Mouse (Mus musculus) midbrain, embryonic 12.5 days (tissue): ENCODE results near the gene Pkd1l1. TPM values are rescaled to one million over a fixed set of nuclear protein-coding genes. Genes with fewer than 3 reads are reported as not detected.

Experiments used
- ATAC-seq: fragments of 200-750 bp; cut with Nextera tagmentation; 2 replicates; pipeline ENCODE4 v1.8.0; 2017; ENCODE audit warnings: low read depth, moderate TSS enrichment, moderate library complexity; ENCODE audit not compliant: low FRiP score
- H3K27ac ChIP-seq: fragments of 300-500 bp; sonication (generic); replicated peaks from 2 replicates; pipeline ENCODE4 v1.5.1; 2016; ENCODE audit warnings: mild to moderate bottlenecking
- H3K27me3 ChIP-seq: fragments of 300-500 bp; sonication (generic); 2 replicates; pipeline ENCODE4 v1.6.1; 2016; ENCODE audit warnings: mild to moderate bottlenecking
- H3K36me3 ChIP-seq: fragments of 300-500 bp; sonication (generic); 2 replicates; pipeline ENCODE4 v1.6.1; 2016
- H3K4me1 ChIP-seq: fragments of 300-500 bp; sonication (generic); 2 replicates; pipeline ENCODE4 v1.6.1; 2016
- H3K4me2 ChIP-seq: fragments of 300-500 bp; sonication (generic); replicated peaks from 2 replicates; pipeline ENCODE4 v1.6.1; 2016; ENCODE audit warnings: mild to moderate bottlenecking, moderate library complexity
- H3K4me3 ChIP-seq: fragments of 300-500 bp; sonication (generic); 2 replicates; pipeline ENCODE4 v1.5.1; 2016; ENCODE audit warnings: mild to moderate bottlenecking
- H3K9ac ChIP-seq: fragments of 300-500 bp; sonication (generic); replicated peaks from 2 replicates; pipeline ENCODE4 v1.6.1; 2016; ENCODE audit warnings: mild to moderate bottlenecking, moderate library complexity
- H3K9me3 ChIP-seq: fragments of 300-500 bp; sonication (generic); 2 replicates; pipeline ENCODE4 v1.6.1; 2016; ENCODE audit warnings: mild to moderate bottlenecking
- WGBS: fragments of 180-500 bp; shearing (Covaris S2); methylation state at CpG from one replicate; pipeline ENCODE4 v1.1.7; 2016; 5-methylcytosine and 5-hydroxymethylcytosine counted together
- polyA plus RNA-seq: library from polyadenylated mRNA; unstranded; fragments of >200 nt; fragmentation: Nextera tagmentation; extraction: Ambion mirVana; gene quantifications from 2 replicates; pipeline ENCODE4 v1.2.1, GENCODE M21; 2016

Gene Pkd1l1
- polyA plus RNA-seq, 1 experiment from 2014 or later: 0.04 TPM

DNA sequence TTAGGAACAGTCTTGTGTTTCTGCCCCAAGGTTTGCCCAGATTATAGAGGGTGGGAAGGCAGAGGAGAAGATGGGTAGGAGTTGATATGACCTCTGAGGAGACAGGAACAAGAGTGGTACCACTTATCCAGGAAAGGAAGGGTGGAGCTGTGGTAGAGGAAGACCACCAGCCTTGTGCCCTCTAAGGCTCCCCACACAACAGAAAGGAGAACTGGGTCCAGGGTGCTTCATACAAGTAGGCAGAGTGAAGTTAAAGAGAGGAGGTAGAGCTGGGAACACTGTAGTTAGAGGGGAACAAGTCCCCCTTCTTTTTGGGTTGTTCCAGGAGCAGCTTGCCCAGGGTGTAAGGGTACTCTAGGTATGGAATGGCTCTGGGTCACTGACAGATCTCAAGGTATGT, 125.0 kb downstream of the Pkd1l1 start:
- no peak for ATAC-seq
- Histone ChIP-seq H3K36me3 (no peaks in the 10 kb centered on the region), H3K27me3 (no peaks in the 10 kb centered on the region), H3K27ac (no peak overlapping the region), H3K9ac (no peak overlapping the region), H3K9me3 (no peaks in the 10 kb centered on the region), H3K4me2 (no peak overlapping the region), H3K4me1 (no peaks in the 10 kb centered on the region), H3K4me3 (no peak overlapping the region)

DNA sequence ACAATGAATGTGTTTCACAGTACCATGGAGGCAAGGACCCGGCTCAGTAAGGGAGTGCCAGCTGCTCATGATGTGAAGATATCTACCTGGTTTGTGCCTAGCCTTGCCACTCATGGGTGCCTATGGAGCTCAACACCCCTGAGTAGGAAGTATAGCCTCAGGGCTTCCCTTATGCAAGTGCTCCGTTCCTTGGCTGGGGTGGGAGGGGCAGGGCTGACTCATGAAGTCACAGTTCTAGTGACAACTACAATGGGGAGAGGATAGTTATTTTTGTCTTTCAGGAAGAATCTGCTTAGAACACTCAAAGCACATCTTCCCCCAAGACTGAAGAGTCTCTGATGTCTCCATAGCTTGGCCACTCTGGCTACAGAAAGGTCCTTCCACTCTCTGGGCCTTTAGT, 125.4 kb downstream of the Pkd1l1 start:
- no peak overlapping the region for H3K9ac ChIP-seq
- H3K4me2 ChIP-seq: no peak overlapping the region
- no peaks in the 10 kb centered on the region for H3K27me3 ChIP-seq
- H3K4me3 ChIP-seq: no peak overlapping the region
- H3K27ac ChIP-seq: no peak overlapping the region
- no peak for ATAC-seq
- 87% methylated on average over 2 of the region's 2 CpGs for WGBS
- H3K36me3 ChIP-seq: no peaks in the 10 kb centered on the region
- no peaks in the 10 kb centered on the region for H3K4me1 ChIP-seq
- H3K9me3 ChIP-seq: no peaks in the 10 kb centered on the region

DNA sequence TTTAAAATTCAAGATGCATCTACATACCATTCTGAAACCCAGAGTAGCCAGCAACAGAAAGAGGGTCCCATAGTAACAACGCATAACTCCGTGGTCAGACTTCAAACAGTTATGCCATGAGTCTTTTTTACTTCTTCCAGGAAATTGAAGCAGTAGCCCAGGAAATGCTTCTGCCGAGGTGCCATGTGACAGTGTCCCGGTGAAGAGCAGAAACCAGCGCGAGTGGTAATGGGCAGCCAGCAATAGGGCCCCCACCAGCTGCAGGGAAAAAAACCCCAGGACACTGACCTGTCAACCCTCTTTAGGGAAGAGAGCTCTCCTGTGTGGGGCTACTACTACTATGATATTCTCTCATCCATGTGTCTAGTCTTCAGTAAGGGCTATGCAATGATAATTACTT, 136.9 kb downstream of the Pkd1l1 start:
- H3K27ac ChIP-seq: no peak overlapping the region
- 96% methylated on average over 6 of the region's 6 CpGs for WGBS
- H3K36me3 ChIP-seq: no peaks in the 10 kb centered on the region
- no peaks in the 10 kb centered on the region for H3K9me3 ChIP-seq
- H3K4me2 ChIP-seq: no peak overlapping the region
- ATAC-seq: no peak
- no peak overlapping the region for H3K4me3 ChIP-seq
- H3K9ac ChIP-seq: no peak overlapping the region
- H3K4me1 ChIP-seq: no peaks in the 10 kb centered on the region
- no peaks in the 10 kb centered on the region for H3K27me3 ChIP-seq

DNA sequence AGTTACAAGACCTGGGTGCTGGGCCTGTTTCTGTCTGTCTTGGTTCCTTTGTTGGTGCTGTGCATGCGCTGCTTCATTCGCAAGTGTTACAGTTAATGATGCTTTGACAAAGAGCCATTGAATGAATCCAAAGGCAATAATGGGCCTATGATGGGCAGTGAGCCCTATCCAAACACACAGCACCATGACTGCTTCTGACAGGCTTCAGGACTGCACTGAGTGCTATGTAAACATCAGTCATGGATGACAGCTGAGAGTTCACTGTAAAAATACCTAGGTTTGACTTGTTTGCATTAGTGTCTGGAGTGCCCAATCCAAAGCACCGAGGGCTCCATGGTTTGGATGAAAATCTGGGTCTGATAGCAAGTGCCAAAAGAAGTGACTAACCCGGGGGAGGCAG, 138.9 kb downstream of the Pkd1l1 start:
- no peaks in the 10 kb centered on the region for H3K27me3 ChIP-seq
- ATAC-seq: no peak
- WGBS: 88% methylated on average over 4 of the region's 4 CpGs

DNA sequence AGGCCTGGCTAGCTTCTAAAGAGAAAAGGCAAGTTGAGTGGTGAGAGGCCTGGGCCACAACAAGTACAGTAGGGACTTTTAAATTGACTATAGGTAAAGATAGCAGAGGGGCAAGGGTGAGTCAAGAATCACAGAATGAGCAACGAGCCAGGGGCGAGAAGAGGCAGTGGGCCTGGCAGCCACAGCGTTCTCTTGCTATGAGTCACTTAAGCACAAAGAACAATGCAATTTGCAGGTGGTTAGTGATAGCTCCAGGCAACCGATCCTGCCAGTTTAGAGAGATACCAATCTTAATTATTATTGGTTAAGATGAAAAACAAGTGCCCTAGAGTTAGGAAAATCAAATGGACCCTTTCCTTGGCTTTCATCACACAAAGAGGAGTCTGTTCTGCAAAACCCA, 142.5 kb downstream of the Pkd1l1 start:
- Histone ChIP-seq H3K27me3 (no peaks in the 10 kb centered on the region), H3K4me3 (no peak overlapping the region), H3K9me3 (no peaks in the 10 kb centered on the region), H3K4me1 (no peaks in the 10 kb centered on the region), H3K4me2 (no peak overlapping the region), H3K9ac (no peak overlapping the region), H3K36me3 (no peaks in the 10 kb centered on the region), H3K27ac (no peak overlapping the region)
- WGBS: 81% methylated on average over 4 of the region's 4 CpGs
- ATAC-seq: no peak

More for the DNA sequence above, 138.9 kb downstream of the Pkd1l1 start:
- Histone ChIP-seq H3K4me1 (no peaks in the 10 kb centered on the region), H3K27ac (no peak overlapping the region), H3K36me3 (no peaks in the 10 kb centered on the region), H3K4me3 (no peak overlapping the region), H3K4me2 (no peak overlapping the region), H3K9me3 (no peaks in the 10 kb centered on the region), H3K9ac (no peak overlapping the region)

DNA sequence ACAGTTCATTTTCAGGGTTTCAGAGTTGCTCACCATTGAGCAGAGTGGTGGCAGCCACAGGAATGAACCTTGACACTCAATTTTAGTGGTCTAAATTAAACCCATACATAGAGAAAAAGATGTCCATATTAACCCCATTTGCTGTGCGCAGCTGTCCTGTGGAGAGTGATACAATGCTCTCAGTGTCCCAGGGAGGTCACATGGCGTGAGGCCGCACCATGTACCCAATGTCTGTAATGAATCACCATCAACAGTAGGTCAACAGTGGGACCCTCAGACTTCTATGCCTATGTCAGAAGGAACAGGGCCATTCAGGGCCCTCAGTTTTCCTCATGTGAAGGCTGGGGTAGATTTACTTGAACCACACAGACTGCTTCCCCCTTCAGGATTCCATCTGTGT, 143.5 kb downstream of the Pkd1l1 start:
- no peaks in the 10 kb centered on the region for H3K27me3 ChIP-seq
- 90% methylated on average over 3 of the region's 3 CpGs for WGBS
- H3K4me1 ChIP-seq: no peaks in the 10 kb centered on the region
- ATAC-seq: no peak
- no peak overlapping the region for H3K4me3 ChIP-seq
- no peak overlapping the region for H3K9ac ChIP-seq
- H3K27ac ChIP-seq: no peak overlapping the region
- H3K36me3 ChIP-seq: no peaks in the 10 kb centered on the region
- no peak overlapping the region for H3K4me2 ChIP-seq
- H3K9me3 ChIP-seq: no peaks in the 10 kb centered on the region

DNA sequence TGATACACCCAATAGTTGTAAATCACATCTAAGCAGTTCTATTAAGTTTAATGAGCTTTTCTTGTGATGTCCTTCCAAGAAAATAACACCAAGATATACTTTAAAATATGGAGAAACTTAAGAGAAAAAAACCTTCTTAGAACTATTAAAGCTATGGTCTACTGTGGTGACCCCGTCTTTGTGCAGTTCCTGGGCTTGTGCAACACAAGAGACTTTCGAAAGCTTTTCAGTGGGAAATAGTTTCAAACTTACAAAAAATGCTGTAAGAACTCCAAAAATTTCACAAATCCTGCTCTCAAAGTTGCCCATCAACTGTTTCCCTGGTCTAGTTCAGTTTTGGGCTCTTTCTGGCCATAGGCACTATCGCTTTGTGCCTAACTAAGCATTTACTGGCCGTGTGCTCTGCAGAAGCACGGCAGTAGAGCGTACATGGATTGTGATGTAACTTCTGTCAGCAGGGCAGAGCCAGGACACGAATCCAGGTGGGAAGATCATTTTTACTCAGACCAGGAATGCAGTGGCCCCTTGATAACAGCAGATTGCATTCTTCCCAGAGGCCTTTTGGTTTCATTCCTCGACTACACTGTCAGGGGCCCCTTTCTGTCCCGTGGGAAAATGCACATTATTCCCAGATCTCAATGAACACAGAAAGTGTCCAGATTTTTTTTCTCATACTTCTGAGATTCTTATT, 144.1 kb downstream of the Pkd1l1 start:
- Histone ChIP-seq H3K36me3 (no peaks in the 10 kb centered on the region), H3K4me1 (no peaks in the 10 kb centered on the region), H3K27me3 (no peaks in the 10 kb centered on the region), H3K4me3 (no peak overlapping the region), H3K9me3 (no peaks in the 10 kb centered on the region), H3K27ac (no peak overlapping the region), H3K9ac (no peak overlapping the region), H3K4me2 (no peak overlapping the region)
- 84% methylated on average over 9 of the region's 9 CpGs for WGBS
- no peak for ATAC-seq

DNA sequence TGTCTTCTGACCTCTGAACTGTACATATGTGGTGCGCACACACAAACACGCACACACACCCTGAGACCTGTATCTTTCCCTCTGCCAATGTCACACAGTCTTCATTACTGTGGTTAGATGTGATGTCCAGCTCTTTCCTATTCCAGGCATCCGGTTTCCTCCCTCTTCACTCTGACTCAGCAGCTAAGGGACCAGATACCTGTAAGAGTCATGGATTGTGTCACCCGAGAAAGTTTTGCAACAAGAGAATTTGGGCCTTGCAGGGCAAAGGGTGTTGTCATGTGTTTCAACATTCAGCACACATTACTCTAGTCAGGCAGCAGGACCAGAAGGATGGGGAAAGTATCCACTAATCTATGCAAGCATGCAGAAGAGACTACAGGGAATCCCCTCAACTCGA, 146.5 kb downstream of the Pkd1l1 start:
- Histone ChIP-seq H3K27me3 (no peaks in the 10 kb centered on the region), H3K4me1 (no peaks in the 10 kb centered on the region), H3K4me3 (no peak overlapping the region), H3K4me2 (no peak overlapping the region), H3K9me3 (no peaks in the 10 kb centered on the region), H3K27ac (no peak overlapping the region), H3K9ac (no peak overlapping the region), H3K36me3 (no peaks in the 10 kb centered on the region)
- no peak for ATAC-seq
- 82% methylated on average over 5 of the region's 5 CpGs for WGBS

DNA sequence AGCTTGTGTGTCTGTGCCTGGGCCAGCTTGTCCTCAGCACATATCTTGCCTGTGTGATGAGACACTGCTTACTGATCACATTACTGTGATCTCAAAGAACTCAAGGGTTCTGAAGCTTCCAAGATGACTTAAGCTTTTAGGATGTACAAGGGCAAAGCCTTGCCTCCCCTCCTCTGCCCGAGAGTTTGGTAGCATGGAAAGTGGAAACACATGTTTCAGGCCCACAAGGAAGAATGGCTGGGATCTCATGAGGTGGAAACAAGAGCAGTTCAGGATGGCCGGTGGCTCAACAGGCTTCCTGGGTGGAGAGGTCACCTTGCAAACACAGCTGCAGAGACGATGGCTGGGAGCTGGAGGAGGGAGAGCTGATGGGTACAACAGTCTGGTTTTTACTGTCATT, 147.0 kb downstream of the Pkd1l1 start:
- ATAC-seq: no peak
- no peak overlapping the region for H3K9ac ChIP-seq
- H3K4me3 ChIP-seq: no peak overlapping the region
- no peak overlapping the region for H3K4me2 ChIP-seq
- H3K9me3 ChIP-seq: no peaks in the 10 kb centered on the region
- WGBS: 77% methylated on average over 3 of the region's 3 CpGs
- H3K36me3 ChIP-seq: no peaks in the 10 kb centered on the region
- H3K27me3 ChIP-seq: no peaks in the 10 kb centered on the region
- H3K4me1 ChIP-seq: no peaks in the 10 kb centered on the region
- H3K27ac ChIP-seq: no peak overlapping the region

DNA sequence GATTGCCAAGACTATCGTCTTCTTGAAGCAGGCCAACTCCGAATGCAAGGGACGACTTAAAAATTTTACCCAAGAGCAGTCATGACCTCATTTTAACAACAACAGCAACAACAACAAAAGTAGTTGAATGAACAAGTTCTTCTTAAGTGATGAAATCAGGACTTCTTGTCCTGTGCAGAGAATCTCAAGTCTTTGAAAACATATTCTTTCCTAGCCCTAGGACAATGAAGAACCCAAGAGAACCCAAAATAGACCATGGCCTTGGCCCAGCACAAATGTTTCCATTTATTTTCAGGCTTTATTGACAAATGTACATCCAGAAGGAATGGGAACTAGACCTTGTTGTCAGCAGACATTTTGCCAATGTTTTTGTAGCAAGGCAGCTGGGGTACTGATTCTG, 147.7 kb downstream of the Pkd1l1 start:
- no peaks in the 10 kb centered on the region for H3K27me3 ChIP-seq
- H3K27ac ChIP-seq: no peak overlapping the region
- 94% methylated on average over 3 of the region's 3 CpGs for WGBS
- H3K36me3 ChIP-seq: no peaks in the 10 kb centered on the region
- H3K9me3 ChIP-seq: no peaks in the 10 kb centered on the region
- no peak overlapping the region for H3K4me3 ChIP-seq
- H3K4me1 ChIP-seq: no peaks in the 10 kb centered on the region
- no peak overlapping the region for H3K9ac ChIP-seq
- no peak overlapping the region for H3K4me2 ChIP-seq
- ATAC-seq: no peak

DNA sequence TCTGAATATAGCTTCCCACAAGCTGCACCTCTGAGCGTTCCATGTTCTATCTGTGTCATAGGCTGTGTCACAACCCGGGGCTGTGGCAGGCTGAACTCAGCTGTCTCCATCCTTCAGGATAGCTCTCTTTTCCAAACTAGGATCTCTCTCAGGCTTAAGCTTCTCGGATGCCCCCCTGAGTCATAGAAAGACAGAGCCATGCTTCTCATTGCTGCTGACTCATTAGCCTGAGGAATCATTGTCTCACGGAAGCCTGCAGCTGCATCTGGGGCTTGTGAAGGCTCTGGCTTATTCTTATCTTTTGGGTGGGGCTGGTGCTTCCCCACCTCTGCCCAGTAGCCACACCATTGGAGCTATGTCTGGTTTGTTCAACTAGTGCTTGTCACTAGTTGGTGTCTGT, 151.7 kb downstream of the Pkd1l1 start:
- H3K9ac ChIP-seq: no peak overlapping the region
- no peak overlapping the region for H3K4me3 ChIP-seq
- no peaks in the 10 kb centered on the region for H3K4me1 ChIP-seq
- H3K9me3 ChIP-seq: no peaks in the 10 kb centered on the region
- no peak overlapping the region for H3K4me2 ChIP-seq
- H3K27ac ChIP-seq: no peak overlapping the region
- WGBS: 86% methylated on average over 4 of the region's 4 CpGs
- ATAC-seq: no peak
- no peaks in the 10 kb centered on the region for H3K27me3 ChIP-seq
- H3K36me3 ChIP-seq: no peaks in the 10 kb centered on the region

DNA sequence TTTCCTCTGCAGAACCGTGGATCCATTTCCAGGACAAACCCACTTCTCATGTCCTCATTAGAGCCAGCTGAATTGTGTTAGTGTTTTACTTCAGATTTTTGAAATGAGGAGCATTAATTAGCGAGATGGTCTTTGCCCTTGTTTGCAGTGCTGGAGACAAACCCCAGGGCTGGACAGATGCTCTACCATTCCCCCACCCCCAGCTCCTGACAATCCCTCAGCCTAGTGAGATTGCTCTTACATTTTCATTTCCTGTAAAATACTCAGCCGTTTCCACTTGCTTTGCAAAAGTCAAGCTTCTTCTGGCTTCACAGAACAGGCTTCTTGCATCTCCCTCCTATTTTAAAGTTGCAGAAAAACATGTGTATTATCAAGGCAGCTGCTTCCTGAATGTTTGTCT, 155.7 kb downstream of the Pkd1l1 start:
- Histone ChIP-seq H3K27ac (no peak overlapping the region), H3K4me1 (no peaks in the 10 kb centered on the region), H3K4me3 (no peak overlapping the region), H3K9ac (no peak overlapping the region), H3K36me3 (no peaks in the 10 kb centered on the region), H3K27me3 (no peaks in the 10 kb centered on the region), H3K4me2 (no peak overlapping the region), H3K9me3 (no peaks in the 10 kb centered on the region)
- 80% methylated on average over 3 of the region's 3 CpGs for WGBS
- ATAC-seq: no peak

DNA sequence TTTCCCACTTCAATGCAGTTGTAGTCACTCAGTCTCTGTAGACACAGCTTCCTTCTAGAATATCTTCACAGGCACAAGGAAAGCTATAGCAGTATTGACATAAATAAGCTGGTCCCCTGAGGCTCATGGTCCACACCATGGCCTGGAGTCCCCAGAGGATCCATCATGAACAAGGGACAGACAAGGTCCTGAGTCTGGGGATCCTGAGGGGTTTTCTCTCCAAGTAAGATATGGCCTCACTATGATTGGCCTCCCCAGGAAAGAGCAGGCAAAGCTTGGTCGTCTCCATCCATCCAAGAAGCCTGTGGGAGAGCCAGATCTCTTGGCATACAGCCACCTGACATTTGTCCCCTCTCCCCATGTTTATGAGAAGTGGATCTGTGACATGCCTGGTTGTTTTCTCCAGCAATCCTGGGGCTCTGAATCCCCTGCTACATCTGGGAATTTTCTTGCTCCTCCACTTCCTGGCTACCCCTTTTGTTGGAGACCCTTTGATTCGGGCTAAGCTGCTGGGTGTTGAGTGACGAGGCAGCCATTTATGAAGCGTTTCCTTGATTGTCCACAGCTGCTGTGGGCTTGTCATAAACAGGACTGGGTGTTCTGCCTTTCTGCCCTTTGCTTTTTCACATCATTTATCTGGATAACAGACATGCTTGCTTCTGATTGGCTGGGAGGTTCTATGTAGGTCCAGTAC, 158.8 kb downstream of the Pkd1l1 start:
- no peaks in the 10 kb centered on the region for H3K27me3 ChIP-seq
- no peak for ATAC-seq
- no peak overlapping the region for H3K9ac ChIP-seq
- no peaks in the 10 kb centered on the region for H3K36me3 ChIP-seq
- no peak overlapping the region for H3K4me3 ChIP-seq
- WGBS: 75% methylated on average over 4 of the region's 4 CpGs
- no peaks in the 10 kb centered on the region for H3K9me3 ChIP-seq
- peaks cover 5% of the 10 kb centered on the region; the same call in 1 of the 2 replicates for H3K4me1 ChIP-seq
- H3K27ac ChIP-seq: no peak overlapping the region
- no peak overlapping the region for H3K4me2 ChIP-seq
